Mouse (Mus musculus) erythroid progenitor cell, adult 5-6 weeks (primary cell): ENCODE data around the gene Nfya. TPM values are rescaled to one million over a fixed set of nuclear protein-coding genes. Genes with fewer than 3 reads are reported as not detected.

ENCODE experiments used
- ATAC-seq: replicated peaks from 2 replicates; pipeline ENCODE4 v1.8.0; 2016; ENCODE audit warnings: moderate number of reproducible peaks, mild to moderate bottlenecking, moderate TSS enrichment, inconsistent platforms; ENCODE audit not compliant: poor library complexity, low FRiP score, severe bottlenecking
- total RNA-seq, 2 experiments: library from RNA; stranded (forward) in 1 of 2; stranded (reverse) in 1 of 2; fragments of 150-400 nt in 1 of 2; fragments of 186-747, 209-891 nt in 1 of 2; gene quantifications; 2 replicates each; pipeline versions ENCODE4 v1.2.3 to v1.2.4; 2015 to 2017; ENCODE audit warnings: low replicate concordance in 2 of 2

Nfya gene
- 133 and 142 TPM in 2 replicates for total RNA-seq (2015; ENCODE audit: low replicate concordance)
- 69.3 and 110 TPM in 2 replicates for total RNA-seq (2017; ENCODE audit: low replicate concordance)

GRCm38 (mm10) chr17:48409380-48410298 lies at the start of gene Nfya, which contains the start of gene Oard1:
Nfya (minus strand) TSS chr17:48409906.
Oard1 (plus strand) TSS chr17:48410014.
- ATAC-seq: peak; percentile 83

GRCm38 (mm10) chr17:48457971-48458653 lies 48.4 kb upstream of the Nfya start:
- ATAC-seq: no peak

DNA sequence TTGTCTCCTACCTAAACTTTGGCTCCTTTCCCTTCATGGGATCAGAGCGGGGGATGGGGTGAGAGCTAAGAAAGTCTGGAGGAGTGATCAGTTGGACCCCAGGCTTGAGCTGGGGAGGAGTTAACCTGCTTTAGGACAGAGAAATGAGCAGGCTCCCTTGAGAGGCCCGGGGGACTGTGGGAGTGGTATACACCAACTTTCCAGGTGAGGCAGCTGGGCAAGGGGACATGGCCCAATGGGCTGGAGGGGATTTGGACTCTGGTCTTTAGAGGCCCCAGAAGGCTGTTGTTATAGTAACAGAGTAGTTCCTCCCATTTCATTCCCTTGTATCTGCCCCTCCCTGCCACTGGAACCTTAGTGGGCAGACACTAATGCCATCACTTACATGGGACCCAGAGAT lies 46.2 kb upstream of the Nfya start:
- ATAC-seq: no peak

DNA sequence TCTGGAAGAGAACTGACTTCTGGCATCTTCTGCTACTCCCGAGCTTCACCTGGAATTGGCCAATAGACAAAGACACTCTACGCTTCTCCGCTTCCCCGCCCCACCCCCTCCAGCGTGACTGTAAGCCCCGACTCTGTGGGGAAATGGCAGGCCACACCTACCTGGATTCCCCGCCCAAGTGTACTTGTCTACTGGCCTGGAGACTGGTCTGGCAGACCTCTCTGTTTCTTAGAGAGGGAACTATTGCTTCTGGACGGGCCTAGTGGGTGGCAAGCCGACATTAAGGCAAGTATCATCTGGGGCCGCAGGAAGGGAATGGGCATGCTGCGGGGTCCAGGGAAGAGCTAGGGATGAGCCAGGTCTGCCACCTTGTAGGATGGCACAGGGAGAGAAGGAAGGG lies 45.0 kb upstream of the Nfya start, which contains the start of gene Unc5cl:
TSS of gene Unc5cl (plus strand) at position 214 of the 400 bp plus-strand sequence.
- ATAC-seq: no peak

DNA sequence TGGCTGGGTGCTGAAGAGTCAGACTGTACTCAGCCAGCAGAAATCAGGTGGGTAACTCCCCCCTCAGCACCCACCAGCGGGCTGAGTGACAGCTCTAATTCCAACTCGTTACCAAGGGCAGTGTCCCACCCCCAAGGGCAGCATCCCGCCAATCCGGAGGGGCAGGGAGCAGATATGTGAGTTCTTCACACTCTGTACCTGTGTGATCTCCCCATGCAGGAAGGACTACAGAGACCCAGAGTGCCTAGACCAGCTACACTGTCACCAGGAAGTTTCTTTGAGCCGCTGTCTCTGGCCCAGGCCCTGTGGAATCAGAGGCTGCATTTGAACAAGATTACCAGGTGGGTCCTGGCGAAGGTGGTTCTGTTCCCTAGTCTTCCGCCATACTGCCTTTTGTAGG lies 44.5 kb upstream of the Nfya start:
- no peak for ATAC-seq

DNA sequence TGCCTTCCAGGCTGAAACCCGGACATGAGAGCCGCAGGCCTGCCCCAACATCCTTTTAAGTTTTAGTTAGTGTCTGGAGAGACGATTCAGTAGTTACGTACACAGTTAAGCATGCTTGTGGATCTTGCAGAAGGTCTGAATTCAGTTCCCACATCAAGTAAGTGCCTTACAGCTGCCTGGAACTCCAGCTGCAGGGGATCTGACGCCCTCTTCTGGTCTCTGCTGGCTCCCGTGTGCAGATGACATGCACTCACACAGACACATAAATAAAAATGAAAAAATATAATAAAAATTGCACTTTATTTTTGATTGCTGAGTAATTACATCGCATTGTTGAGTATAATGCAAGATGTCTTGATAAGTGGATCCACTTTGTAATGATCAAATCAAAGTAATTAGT lies 43.8 kb upstream of the Nfya start:
- no peak for ATAC-seq

DNA sequence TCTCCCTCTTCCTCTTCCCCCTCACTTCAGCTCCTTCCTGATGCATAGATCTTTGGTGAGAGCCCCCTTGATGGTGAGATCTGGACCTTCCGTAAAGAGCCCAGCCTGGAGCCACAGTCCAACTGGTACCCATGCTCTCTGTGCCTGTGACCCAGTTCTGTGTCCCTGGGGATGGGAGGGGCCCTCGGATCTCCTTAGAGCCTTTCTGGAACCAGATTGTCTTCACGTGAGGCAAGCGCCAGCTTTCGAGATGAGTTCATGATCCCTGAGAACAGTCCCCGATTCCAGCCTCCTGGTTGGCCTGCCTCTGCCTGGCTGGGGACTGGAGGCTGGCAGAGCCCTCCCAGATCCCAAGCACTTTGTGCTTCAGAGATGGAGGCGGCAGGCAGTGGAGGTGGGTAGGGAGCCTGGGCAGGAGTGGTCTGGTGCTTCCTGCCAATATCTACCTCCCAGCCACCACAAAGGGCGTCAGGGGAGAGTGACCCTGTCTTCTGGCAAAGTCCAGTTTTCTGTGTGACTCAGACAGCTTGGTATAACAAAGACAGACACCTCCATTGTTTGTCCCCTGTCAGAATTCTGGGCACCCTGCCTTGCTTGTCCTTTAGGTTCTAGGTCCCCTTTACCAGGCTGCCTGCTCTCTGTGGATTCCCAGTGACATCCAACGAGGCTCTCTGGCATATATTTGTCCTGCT lies 42.2 kb upstream of the Nfya start:
- peak; percentile 22 for ATAC-seq

DNA sequence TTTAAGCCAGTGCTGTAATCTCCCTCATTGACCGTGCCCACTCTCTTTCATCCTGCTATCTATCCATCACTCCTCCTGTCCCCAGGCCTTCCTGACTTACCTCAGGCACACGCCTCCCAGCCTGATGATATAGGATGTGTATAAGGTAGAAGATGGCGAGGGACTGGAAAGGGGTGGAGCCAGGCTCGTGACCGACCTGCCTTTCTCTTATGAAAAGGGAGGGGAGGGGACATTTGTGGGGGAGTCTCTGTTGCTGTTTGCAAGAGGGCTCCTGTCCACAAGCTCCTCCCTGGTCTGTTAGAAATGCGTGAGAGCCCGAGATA lies 41.6 kb upstream of the Nfya start, which contains the start of gene Tspo2:
TSS of gene Tspo2 (minus strand) at position 170 of the 323 bp plus-strand sequence.
- ATAC-seq: peak; percentile 72

- peak; percentile 77 for ATAC-seq
Measured at GRCm38 (mm10) chr17:48450666-48451352, 41.1 kb upstream of the Nfya start.

DNA sequence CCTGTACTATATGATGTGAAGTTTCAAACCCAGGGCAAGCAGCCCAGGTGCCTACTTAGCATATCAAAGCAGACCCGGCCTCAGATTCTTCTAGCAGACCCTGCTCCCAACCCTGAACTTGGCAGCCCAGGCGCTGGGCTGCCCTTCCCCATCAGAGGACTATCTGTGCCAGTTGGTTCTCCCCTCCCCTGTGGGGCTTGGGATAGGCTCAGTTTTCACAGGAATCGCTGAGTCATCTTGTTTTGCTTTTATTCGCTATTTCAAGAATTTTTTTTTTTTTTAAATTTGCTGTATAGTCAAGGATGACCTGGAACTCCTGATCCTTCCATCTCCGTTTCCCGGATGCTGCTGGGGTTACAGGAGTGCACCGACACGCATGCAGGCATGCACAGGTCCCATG lies 38.0 kb upstream of the Nfya start:
- peak; percentile 39 for ATAC-seq

GRCm38 (mm10) chr17:48443542-48444145 lies 33.9 kb upstream of the Nfya start:
- ATAC-seq: no peak

DNA sequence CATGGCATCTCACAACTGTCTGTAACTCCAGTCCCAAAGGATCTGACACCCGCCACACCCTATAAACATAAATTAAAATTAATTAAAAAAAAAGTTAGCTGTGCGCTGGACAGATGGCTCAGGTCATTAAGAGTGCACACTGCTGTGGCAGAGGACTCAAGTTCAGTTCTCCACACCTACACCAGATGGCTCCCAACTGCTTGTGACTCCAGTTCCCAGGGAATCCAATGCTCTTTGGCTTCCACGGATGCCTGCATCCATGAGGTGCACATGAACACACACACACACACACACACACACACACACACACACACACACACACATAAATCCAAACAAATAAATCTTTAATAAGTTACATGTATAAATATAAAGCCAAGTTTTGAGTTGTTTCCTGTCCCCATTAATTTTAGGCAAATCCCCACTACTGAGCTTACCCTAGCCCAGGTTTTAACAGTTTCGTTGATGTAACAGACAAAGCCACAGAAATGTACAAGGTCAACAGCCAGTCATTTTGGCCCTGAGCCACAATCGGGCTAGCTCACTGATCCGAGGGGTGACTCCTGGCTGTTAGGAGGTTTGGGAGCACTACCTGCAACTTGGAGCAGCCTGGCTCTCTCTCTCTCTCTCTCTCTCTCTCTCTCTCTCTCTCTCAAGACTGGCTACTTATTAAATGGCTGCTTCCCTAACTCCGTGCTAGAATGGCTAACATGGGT lies 33.2 kb upstream of the Nfya start:
- ATAC-seq: no peak

GRCm38 (mm10) chr17:48437421-48437911 lies 27.8 kb upstream of the Nfya start:
- ATAC-seq: no peak

GRCm38 (mm10) chr17:48436487-48436886 lies 26.8 kb upstream of the Nfya start:
- ATAC-seq: no peak

DNA sequence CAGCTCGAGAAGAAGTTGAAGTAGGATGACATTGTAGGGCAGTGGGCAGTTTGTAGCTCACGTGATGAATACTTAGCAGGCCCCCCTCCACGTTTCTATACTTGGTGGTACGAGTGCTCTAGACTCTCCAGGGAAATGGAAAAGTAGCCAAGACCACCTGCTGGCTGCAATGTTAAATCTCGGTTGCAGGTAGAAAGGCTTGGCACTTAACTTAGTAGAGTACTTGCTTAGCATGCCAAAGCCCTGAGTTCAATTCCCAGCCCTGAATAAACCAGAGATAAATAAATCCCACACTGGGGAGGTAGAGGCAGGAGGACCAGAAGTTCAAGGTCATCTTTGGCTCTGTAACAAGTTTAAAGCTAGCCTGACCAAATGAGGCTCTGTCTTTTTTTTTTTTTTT lies 24.8 kb upstream of the Nfya start:
- no peak for ATAC-seq

DNA sequence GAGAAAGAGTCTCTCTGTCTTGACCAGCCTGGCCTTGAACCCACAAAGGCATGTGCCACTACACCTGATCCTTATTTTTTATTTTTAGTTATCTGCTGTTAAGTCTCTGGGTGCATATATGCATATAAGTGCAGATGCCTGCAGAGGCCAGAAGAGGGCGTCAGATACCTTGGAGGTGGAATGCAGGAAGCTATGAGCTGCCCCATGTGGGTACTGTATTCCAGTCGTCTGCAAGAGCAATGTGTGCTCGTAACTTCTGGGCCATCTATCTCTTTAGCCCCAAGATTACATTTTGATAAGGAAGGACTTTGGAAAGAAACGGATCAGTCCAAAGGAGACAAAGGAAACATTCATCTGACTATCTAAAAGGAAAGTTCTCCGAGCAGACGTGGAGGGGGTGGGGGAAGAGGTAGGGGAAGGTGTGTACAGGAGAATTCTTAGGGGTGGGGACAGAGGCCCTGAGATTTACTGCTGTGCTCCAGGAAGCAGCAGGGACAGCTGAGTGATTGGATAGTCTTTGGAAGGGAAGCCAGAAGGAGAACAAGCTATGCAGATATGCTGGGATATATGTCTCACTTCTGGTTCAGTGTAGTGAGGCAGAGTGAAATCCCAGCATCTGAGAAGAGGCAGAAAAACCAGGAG lies 24.1 kb upstream of the Nfya start:
- no peak for ATAC-seq

DNA sequence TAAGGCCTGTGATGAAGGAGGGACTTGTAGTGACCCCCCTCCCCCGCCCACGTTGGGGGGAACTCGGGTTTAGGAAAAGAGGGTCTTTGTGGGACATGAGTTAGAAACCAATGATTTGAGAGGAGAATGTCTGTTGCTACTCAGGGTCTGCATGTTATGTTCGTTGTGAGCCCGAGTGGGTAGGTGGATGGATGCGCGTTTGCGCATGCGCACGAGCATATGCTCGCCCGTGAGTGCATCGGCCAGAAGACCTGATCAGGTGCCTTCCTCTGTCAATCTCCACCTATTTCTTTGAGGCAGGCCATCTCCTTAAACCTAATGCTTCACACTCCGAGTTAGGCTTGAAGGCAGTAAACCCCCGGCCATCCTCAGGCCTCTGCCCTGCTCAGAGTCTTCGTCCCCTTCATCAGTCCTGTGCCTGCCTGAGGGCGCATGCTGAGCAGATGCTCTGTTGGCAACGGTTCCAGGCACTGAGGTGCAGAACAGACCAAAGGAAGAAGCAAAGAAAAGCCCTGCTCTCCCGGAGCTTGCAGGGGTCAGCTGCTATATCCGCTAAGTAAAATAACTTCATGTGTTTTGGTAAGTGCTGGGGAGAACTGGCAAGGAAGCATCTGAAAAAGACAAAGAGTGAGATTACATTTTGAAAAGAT lies 23.4 kb upstream of the Nfya start:
- ATAC-seq: no peak
